14 mouse cellular contexts compared by ENCODE assay signal in genomic region chr6:86607471-86607870, GRCm38 (mm10). TPM values are rescaled to one million over a fixed set of nuclear protein-coding genes. Genes with fewer than 3 reads are reported as not detected.
DNase-seq lines count a peak whose midpoint lies in the region; ATAC-seq and TF ChIP-seq lines count a peak whose summit lies in the region.
"Had no signal": no experiment of that assay in that cellular context is flagged by ENCODE, and none has a peak within 500 bp of the region (broad histone marks: within the 10 kb centered on the region; RNA-seq: fewer than 3 reads in every experiment).

No protein-coding gene starts in this region.

- ATAC-seq in intestine, postnatal 0 days = peak; percentile 31; the same call in 1 of the 2 replicates
- ATAC-seq in neural tube, embryonic 15.5 days (ENCODE audit: low FRiP score) = no peak
- no peak for ATAC-seq in heart, embryonic 11.5 days (replicated peaks; ENCODE audit: insufficient number of reproducible peaks, low FRiP score, low TSS enrichment)
- ATAC-seq: hindbrain, postnatal 0 days; midbrain, embryonic 16.5 days had no signal

- in situ Hi-C loops in CH12.LX (cut with MboI; ENCODE audit: low pct_ligation_motif_present, low pct_unique_long_range_greater_than_20kb, low sequenced_read_pairs) = no loop called here

- no peaks in the 10 kb centered on the region for H3K36me3 ChIP-seq in heart, embryonic 10.5 days
- H3K36me3 ChIP-seq in CH12.LX (replicated peaks in 1 of 2; ENCODE audit: control insufficient read depth in 1 of 2, insufficient read depth in 1 of 2, low read length in 1 of 2) = no peaks in the 10 kb centered on the region
- no peaks in the 10 kb centered on the region; the same call in 1 of the 2 replicates for H3K36me3 ChIP-seq in intestine, postnatal 0 days (ENCODE audit: control insufficient read depth, insufficient read depth)
- no peaks in the 10 kb centered on the region for H3K36me3 ChIP-seq in splenic B cell, adult 2 months (ENCODE audit: control insufficient read depth, insufficient read depth, low read length, poor library complexity, severe bottlenecking)
- no peaks in the 10 kb centered on the region for H3K36me3 ChIP-seq in neural tube, embryonic 15.5 days
- no peaks in the 10 kb centered on the region for H3K36me3 ChIP-seq in heart, embryonic 11.5 days (ENCODE audit: control insufficient read depth, insufficient read depth, low read length)
- H3K36me3 ChIP-seq: heart, embryonic 13.5 days had no signal

- no peak for TF ChIP-seq RAD21 in CH12.LX (IDR thresholded peaks at IDR 0.05; ENCODE audit: low read depth, low read length)

- no peaks in the 10 kb centered on the region for H3K27me3 ChIP-seq in heart, embryonic 10.5 days (ENCODE audit: insufficient read depth, poor library complexity, severe bottlenecking)
- no peaks in the 10 kb centered on the region for H3K27me3 ChIP-seq in CH12.LX (replicated peaks)
- no peaks in the 10 kb centered on the region for H3K27me3 ChIP-seq in intestine, postnatal 0 days (replicated peaks; ENCODE audit: control insufficient read depth, insufficient read depth, low read length)
- no peaks in the 10 kb centered on the region for H3K27me3 ChIP-seq in splenic B cell, adult 2 months (ENCODE audit: control insufficient read depth, insufficient read depth, low read length, poor library complexity, severe bottlenecking)
- H3K27me3 ChIP-seq in neural tube, embryonic 15.5 days (replicated peaks) = no peaks in the 10 kb centered on the region
- H3K27me3 ChIP-seq in heart, embryonic 11.5 days (ENCODE audit: control insufficient read depth, insufficient read depth, low read length) = no peaks in the 10 kb centered on the region
- H3K27me3 ChIP-seq: heart, embryonic 13.5 days had no signal

- H3K79me2 ChIP-seq in CH12.LX (replicated peaks; ENCODE audit: control insufficient read depth, extremely low read depth, insufficient read depth, poor library complexity, severe bottlenecking) = no peaks in the 10 kb centered on the region

- H3K4me1 ChIP-seq in heart, embryonic 10.5 days = peaks cover 12% of the 10 kb centered on the region
- H3K4me1 ChIP-seq in CH12.LX (ENCODE audit: control insufficient read depth in 1 of 2, insufficient read depth in 2 of 2) = peaks cover 5 to 33% of the 10 kb centered on the region in 2 experiments
- H3K4me1 ChIP-seq in intestine, postnatal 0 days (replicated peaks; ENCODE audit: control insufficient read depth, insufficient read depth, low read length) = peaks cover 11% of the 10 kb centered on the region; the same call in 1 of the 2 replicates
- H3K4me1 ChIP-seq in neural tube, embryonic 15.5 days = no peaks in the 10 kb centered on the region
- H3K4me1 ChIP-seq in heart, embryonic 11.5 days (ENCODE audit: control insufficient read depth, insufficient read depth, low read length) = 0 out of 2 replicates have a peak, but pooled peaks cover 3% of the 10 kb centered on the region

- no peak overlapping the region for H3K4me3 ChIP-seq in heart, embryonic 10.5 days
- peak overlapping the region in 1 of 3 experiments; percentile 4 for H3K4me3 ChIP-seq in CH12.LX (replicated peaks in 1 of 3; ENCODE audit: low read depth in 2 of 3, low read length in 2 of 3, poor library complexity in 1 of 3)
- no peak overlapping the region for H3K4me3 ChIP-seq in intestine, postnatal 0 days (ENCODE audit: low read depth, low read length)
- no peak overlapping the region for H3K4me3 ChIP-seq in neural tube, embryonic 15.5 days (replicated peaks)
- H3K4me3 ChIP-seq in heart, embryonic 11.5 days (ENCODE audit: low read depth, low read length) = no peak overlapping the region
- H3K4me3 ChIP-seq: heart, embryonic 13.5 days had no signal

- DNase-seq in heart, embryonic 10.5 days (ENCODE audit: low spot score) = no peak
- DNase-seq in heart, adult 18-20 months = no peak
- DNase-seq in CH12.LX (ENCODE audit: extremely low read depth) = no peak
- peak; percentile 36 for DNase-seq in splenic B cell, adult 2 months (ENCODE audit: low read depth, low spot score)
- DNase-seq in left cerebral cortex, adult 11 months (ENCODE audit: low spot score) = no peak
- DNase-seq: adrenal gland, postnatal 25 days; cerebellum, postnatal 14 days; kidney, postnatal 4 days had no signal

- no peaks in the 10 kb centered on the region for H3K9me3 ChIP-seq in heart, embryonic 10.5 days
- H3K9me3 ChIP-seq in CH12.LX (replicated peaks; ENCODE audit: low read length) = no peaks in the 10 kb centered on the region
- no peaks in the 10 kb centered on the region for H3K9me3 ChIP-seq in intestine, postnatal 0 days (ENCODE audit: control insufficient read depth)
- H3K9me3 ChIP-seq in neural tube, embryonic 15.5 days (replicated peaks) = no peaks in the 10 kb centered on the region
- no peaks in the 10 kb centered on the region for H3K9me3 ChIP-seq in heart, embryonic 11.5 days (replicated peaks; ENCODE audit: control insufficient read depth, low read length)
- H3K9me3 ChIP-seq: heart, embryonic 13.5 days had no signal

- no peak overlapping the region for H3K4me2 ChIP-seq in CH12.LX (ENCODE audit: insufficient read depth, low read depth, poor library complexity, severe bottlenecking)
- H3K4me2 ChIP-seq in intestine, postnatal 0 days (replicated peaks; ENCODE audit: low read depth) = no peak overlapping the region
- no peak overlapping the region for H3K4me2 ChIP-seq in neural tube, embryonic 15.5 days
- H3K4me2 ChIP-seq in heart, embryonic 11.5 days = no peak overlapping the region
- H3K4me2 ChIP-seq: heart, embryonic 13.5 days had no signal

- dilution Hi-C loops in CH12.LX (cut with MboI; ENCODE audit: extremely low pct_ligation_motif_present, extremely low pct_unique_long_range_greater_than_20kb, low sequenced_read_pairs) = no loop called here

- no peak for TF ChIP-seq POLR2A in CH12.LX (IDR thresholded peaks at IDR 0.05; ENCODE audit: low read depth, low read length)

- no peak for TF ChIP-seq EP300 in CH12.LX (IDR thresholded peaks at IDR 0.05; ENCODE audit: low read length)

- no peak for TF ChIP-seq CTCF in CH12.LX (conservative IDR thresholded peaks at IDR 0.05 in 1 of 2, IDR thresholded peaks at IDR 0.05 in 1 of 2; ENCODE audit: low read depth in 2 of 2, low read length in 2 of 2)
- TF ChIP-seq CTCF in intestine, postnatal 0 days (IDR thresholded peaks at IDR 0.05; ENCODE audit: low read depth) = no peak

- 79% methylated on average over 6 of the region's 6 CpGs for WGBS in heart, embryonic 10.5 days
- WGBS in intestine, postnatal 0 days = 57% methylated on average over 6 of the region's 6 CpGs
- 83% methylated on average over 6 of the region's 6 CpGs for WGBS in neural tube, embryonic 15.5 days
- 87% methylated on average over 6 of the region's 6 CpGs for WGBS in heart, embryonic 11.5 days (ENCODE audit: insufficient replicate concordance)

- H3K9ac ChIP-seq in CH12.LX (ENCODE audit: insufficient read depth, low read depth) = no peak overlapping the region
- no peak overlapping the region for H3K9ac ChIP-seq in intestine, postnatal 0 days (ENCODE audit: low read depth, low read length)
- H3K9ac ChIP-seq in neural tube, embryonic 15.5 days (replicated peaks) = no peak overlapping the region
- H3K9ac ChIP-seq in heart, embryonic 11.5 days (ENCODE audit: low read depth, low read length) = no peak overlapping the region
- H3K9ac ChIP-seq: heart, embryonic 13.5 days had no signal

- peak overlapping the region; percentile 6; the same call in 1 of the 2 replicates for H3K27ac ChIP-seq in heart, embryonic 10.5 days
- no peak overlapping the region for H3K27ac ChIP-seq in CH12.LX (ENCODE audit: insufficient read depth, low read depth)
- H3K27ac ChIP-seq in intestine, postnatal 0 days (ENCODE audit: low read depth, low read length) = peak overlapping the region; percentile 10
- H3K27ac ChIP-seq in neural tube, embryonic 15.5 days (replicated peaks) = no peak overlapping the region
- H3K27ac ChIP-seq in heart, embryonic 11.5 days (ENCODE audit: low read depth, low read length) = no peak overlapping the region
- H3K27ac ChIP-seq: heart, embryonic 13.5 days; hindbrain, postnatal 0 days had no signal

TF ChIP-seq in CH12.LX, 34 proteins besides CTCF, POLR2A, EP300 and RAD21:
- TF ChIP-seq HCFC1 (IDR thresholded peaks at IDR 0.05; ENCODE audit: low read depth, low read length) (no peak), ELF1 (IDR thresholded peaks at IDR 0.05; ENCODE audit: low read depth, low read length) (peak; percentile 49; the same call in 1 of the 2 replicates)
TF ChIP-seq in CH12.LX: peak in this region for 1.

RNA-seq across cellular contexts. Expression of gene Asprv1, which starts 20.5 kb away (rescaled TPM):
- 0.23 and 0.58 TPM in 2 replicates for polyA plus RNA-seq in heart, embryonic 10.5 days (2016; fragmentation: Nextera tagmentation; extraction: Ambion mirVana)
- total RNA-seq in heart, adult 18-20 months (2021) = not detected
- total RNA-seq in CH12.LX (2012; rRNA removed) = 0.13 TPM in 1 of 2 replicates, not detected in the other
- 0.24 TPM in 1 of 2 replicates, not detected in the other for total RNA-seq in CH12.LX (2014; rRNA removed)
- polyA plus RNA-seq in CH12.LX (2012; ENCODE audit: insufficient read length, low read depth) = 0.16 TPM in 1 of 2 replicates, not detected in the other
- polyA plus RNA-seq in intestine, postnatal 0 days (2015; fragmentation: Nextera tagmentation; extraction: Ambion mirVana) = 1.3 and 1.6 TPM in 2 replicates
- polyA plus RNA-seq in neural tube, embryonic 15.5 days (2015; fragmentation: Nextera tagmentation; extraction: Ambion mirVana) = 1.5 and 1.8 TPM in 2 replicates
- not detected in 2 replicates for polyA plus RNA-seq in heart, embryonic 11.5 days (2014; fragmentation: Nextera tagmentation; extraction: Ambion mirVana)
- total RNA-seq: adrenal gland, postnatal 25 days had no signal

Comparison
In these comparisons a context has a peak if more than half of its experiments do, and no peak if none do; other contexts are left out.
1. H3K27ac ChIP-seq: peak in heart, embryonic 10.5 days (single experiment) and intestine, postnatal 0 days (single experiment); none in CH12.LX (single experiment), neural tube, embryonic 15.5 days (single experiment) and heart, embryonic 11.5 days (single experiment).